Mouse (Mus musculus) central nervous system, embryonic 18 days (tissue): ENCODE data around the gene Gm26965. TPM values are rescaled to one million over a fixed set of nuclear protein-coding genes. Genes with fewer than 3 reads are reported as not detected.

Experiments used
- polyA plus RNA-seq: library from polyadenylated mRNA; depleted of rRNA; stranded (reverse); fragments of >200 nt; gene quantifications from 2 replicates; pipeline ENCODE4 v1.2.3, GENCODE M21; 2012; rRNA removed

Gm26965 gene
- polyA plus RNA-seq, result 0.16 TPM in 1 of 2 replicates, not detected in the other

GRCm38 (mm10) chr13:67525753-67526410 is at the start of gene Gm26965, which contains the start of gene Zfp87:
Gm26965 (minus strand) TSS chr13:67526151.
Zfp87 (minus strand) TSS chr13:67526177.

GRCm38 (mm10) chr13:67553730-67554129 is 27.8 kb upstream of the Gm26965 start, which contains the start of gene Zfp748:
Zfp748 (minus strand) TSS chr13:67553830.

GRCm38 (mm10) chr13:67500084-67500719 is 25.7 kb downstream of the Gm26965 start, which contains the start of gene Zfp58:
Zfp58 (minus strand) TSS chr13:67500555.

GRCm38 (mm10) chr13:67483625-67484423 is 42.1 kb downstream of the Gm26965 start, which contains the start of gene Zfp874b:
Zfp874b (minus strand) TSS chr13:67484258.

GRCm38 (mm10) chr13:67451172-67452020 is 74.6 kb downstream of the Gm26965 start, which contains the start of gene Zfp874a:
Zfp874a (minus strand) TSS chr13:67451624.

Other genes starting within 250 kb of the Gm26965 start
- 3.8 and 4.3 TPM in 2 replicates for gene Zfp458, start 247.7 kb downstream of the Gm26965 start, polyA plus RNA-seq
- gene Zfp457, start 219.7 kb downstream of the Gm26965 start, polyA plus RNA-seq, result 1.9 and 2.0 TPM in 2 replicates
- 2.2 and 2.3 TPM in 2 replicates for gene Zfp595, start 193.6 kb downstream of the Gm26965 start, polyA plus RNA-seq
- not detected in 2 replicates for gene Gm28044, start 165.6 kb downstream of the Gm26965 start, polyA plus RNA-seq
- 0.51 and 0.56 TPM in 2 replicates for gene Zfp953, start 165.5 kb downstream of the Gm26965 start, polyA plus RNA-seq
- gene Gm28041, start 150.4 kb downstream of the Gm26965 start, polyA plus RNA-seq, result 0.11 TPM in 1 of 2 replicates, not detected in the other
- 0.36 and 0.48 TPM in 2 replicates for gene Zfp456, start 150.3 kb downstream of the Gm26965 start, polyA plus RNA-seq
- 4.5 and 4.6 TPM in 2 replicates for gene Zfp429, start 126.3 kb downstream of the Gm26965 start, polyA plus RNA-seq
- gene Zfp459, start 104.7 kb downstream of the Gm26965 start, polyA plus RNA-seq, result 1.7 and 2.2 TPM in 2 replicates
- gene Zfp874a, start 74.5 kb downstream of the Gm26965 start, polyA plus RNA-seq, result 4.6 and 5.2 TPM in 2 replicates
- 5.9 and 6.4 TPM in 2 replicates for gene Zfp874b, start 41.9 kb downstream of the Gm26965 start, polyA plus RNA-seq
- 4.6 and 5.1 TPM in 2 replicates for gene Zfp58, start 25.6 kb downstream of the Gm26965 start, polyA plus RNA-seq
- gene Zfp87, start within 50 bp of the Gm26965 start, polyA plus RNA-seq, result 23.2 and 26.7 TPM in 2 replicates
- gene Zfp748, start 27.7 kb upstream of the Gm26965 start, polyA plus RNA-seq, result 8.2 and 8.6 TPM in 2 replicates
- gene Zfp729b, start 83.6 kb upstream of the Gm26965 start, polyA plus RNA-seq, result 3.9 and 4.2 TPM in 2 replicates
- not detected in 2 replicates for gene Gm49345, start 111.6 kb upstream of the Gm26965 start, polyA plus RNA-seq
- 3.3 and 4.4 TPM in 2 replicates for gene Zfp729a, start 111.6 kb upstream of the Gm26965 start, polyA plus RNA-seq
- gene Zfp738, start 160.9 kb upstream of the Gm26965 start, polyA plus RNA-seq, result 10.4 and 11.8 TPM in 2 replicates
- 9.0 and 9.1 TPM in 2 replicates for gene Zfp65, start 203.0 kb upstream of the Gm26965 start, polyA plus RNA-seq
- gene Zfp85, start 229.1 kb upstream of the Gm26965 start, polyA plus RNA-seq, result 5.5 and 6.1 TPM in 2 replicates